Mouse (Mus musculus) liver, embryonic 12.5 days (tissue): ENCODE data around the gene Dgkb. TPM values are rescaled to one million over a fixed set of nuclear protein-coding genes. Genes with fewer than 3 reads are reported as not detected.

Experiments used
- ATAC-seq: fragments of 200-750 bp; cut with Nextera tagmentation; 2 replicates; pipeline ENCODE4 v1.8.0; 2017; ENCODE audit warnings: moderate number of reproducible peaks, mild to moderate bottlenecking, moderate library complexity
- H3K27ac ChIP-seq: fragments of 300-500 bp; sonication (generic); 2 replicates; pipeline ENCODE4 v1.5.1; 2016; ENCODE audit warnings: mild to moderate bottlenecking
- H3K27me3 ChIP-seq: fragments of 300-500 bp; sonication (generic); replicated peaks from 2 replicates; pipeline ENCODE4 v1.6.1; 2016; ENCODE audit warnings: mild to moderate bottlenecking, moderate library complexity
- H3K36me3 ChIP-seq: fragments of 300-500 bp; sonication (generic); 2 replicates; pipeline ENCODE4 v1.6.1; 2016; ENCODE audit warnings: mild to moderate bottlenecking, moderate library complexity
- H3K4me1 ChIP-seq: fragments of 300-500 bp; sonication (generic); 2 replicates; pipeline ENCODE4 v1.6.1; 2016
- H3K4me2 ChIP-seq: fragments of 300-500 bp; sonication (generic); 2 replicates; pipeline ENCODE4 v1.6.1; 2016; ENCODE audit warnings: mild to moderate bottlenecking, moderate library complexity
- H3K4me3 ChIP-seq: fragments of 300-500 bp; sonication (generic); 2 replicates; pipeline ENCODE4 v1.5.1; 2016; ENCODE audit warnings: mild to moderate bottlenecking, moderate library complexity
- H3K9ac ChIP-seq: fragments of 300-500 bp; sonication (generic); 2 replicates; pipeline ENCODE4 v1.6.1; 2016; ENCODE audit warnings: mild to moderate bottlenecking, moderate library complexity
- H3K9me3 ChIP-seq: fragments of 300-500 bp; sonication (generic); replicated peaks from 2 replicates; pipeline ENCODE4 v1.6.1; 2016; ENCODE audit warnings: mild to moderate bottlenecking, moderate library complexity
- WGBS: fragments of 180-500 bp; shearing (Covaris S2); methylation state at CpG from one replicate; pipeline ENCODE4 v1.1.7; 2016; ENCODE audit not compliant: insufficient replicate concordance; 5-methylcytosine and 5-hydroxymethylcytosine counted together
- polyA plus RNA-seq: library from polyadenylated mRNA; unstranded; fragments of >200 nt; fragmentation: Nextera tagmentation; extraction: Ambion mirVana; gene quantifications from 2 replicates; pipeline ENCODE4 v1.2.1, GENCODE M21; 2016

Gene Dgkb
- polyA plus RNA-seq, 1 experiment from 2014 or later = 0.07 TPM

DNA sequence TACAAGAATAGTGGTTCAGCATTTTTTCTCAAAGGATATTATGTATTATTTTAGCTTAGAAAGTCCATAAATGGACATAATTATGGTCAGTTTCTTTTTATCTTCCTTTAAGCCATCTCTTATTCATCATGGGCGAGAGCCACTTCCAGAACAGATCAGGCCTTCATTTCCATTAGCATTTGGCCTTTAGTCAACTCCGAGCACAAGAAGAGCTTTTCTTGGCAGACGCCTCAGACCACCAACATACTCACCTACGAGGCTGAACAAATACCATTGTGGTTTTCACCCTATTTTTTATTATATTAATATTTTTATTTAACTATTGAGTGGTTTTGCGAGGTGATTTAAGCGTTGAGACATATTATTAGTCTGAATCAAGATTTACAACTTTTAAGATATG is 759.6 kb downstream of the Dgkb start:
- Histone ChIP-seq H3K4me1 (no peaks in the 10 kb centered on the region), H3K27ac (no peak overlapping the region), H3K36me3 (no peaks in the 10 kb centered on the region), H3K4me2 (no peak overlapping the region), H3K4me3 (no peak overlapping the region), H3K9ac (no peak overlapping the region), H3K27me3 (no peaks in the 10 kb centered on the region), H3K9me3 (no peaks in the 10 kb centered on the region)
- WGBS = 57% methylated on average over 6 of the region's 6 CpGs
- no peak for ATAC-seq

- H3K36me3 ChIP-seq = no peaks in the 10 kb centered on the region
- 56% methylated on average over 5 of the region's 5 CpGs for WGBS
- H3K9me3 ChIP-seq = no peaks in the 10 kb centered on the region
- ATAC-seq = no peak
- no peak overlapping the region for H3K9ac ChIP-seq
- H3K27me3 ChIP-seq = no peaks in the 10 kb centered on the region
- H3K4me3 ChIP-seq = no peak overlapping the region
- H3K4me2 ChIP-seq = no peak overlapping the region
- no peaks in the 10 kb centered on the region for H3K4me1 ChIP-seq
- no peak overlapping the region for H3K27ac ChIP-seq
Observed at GRCm38 (mm10) chr12:38579191-38579817, 761.8 kb downstream of the Dgkb start.

GRCm38 (mm10) chr12:38586368-38586865 is 768.9 kb downstream of the Dgkb start:
- ATAC-seq = no peak
- no peak overlapping the region for H3K4me2 ChIP-seq
- no peaks in the 10 kb centered on the region for H3K36me3 ChIP-seq
- no peaks in the 10 kb centered on the region for H3K27me3 ChIP-seq
- H3K4me3 ChIP-seq = no peak overlapping the region
- H3K9ac ChIP-seq = no peak overlapping the region
- 52% methylated on average over 4 of the region's 4 CpGs for WGBS
- no peaks in the 10 kb centered on the region for H3K9me3 ChIP-seq
- H3K4me1 ChIP-seq = no peaks in the 10 kb centered on the region
- no peak overlapping the region for H3K27ac ChIP-seq

DNA sequence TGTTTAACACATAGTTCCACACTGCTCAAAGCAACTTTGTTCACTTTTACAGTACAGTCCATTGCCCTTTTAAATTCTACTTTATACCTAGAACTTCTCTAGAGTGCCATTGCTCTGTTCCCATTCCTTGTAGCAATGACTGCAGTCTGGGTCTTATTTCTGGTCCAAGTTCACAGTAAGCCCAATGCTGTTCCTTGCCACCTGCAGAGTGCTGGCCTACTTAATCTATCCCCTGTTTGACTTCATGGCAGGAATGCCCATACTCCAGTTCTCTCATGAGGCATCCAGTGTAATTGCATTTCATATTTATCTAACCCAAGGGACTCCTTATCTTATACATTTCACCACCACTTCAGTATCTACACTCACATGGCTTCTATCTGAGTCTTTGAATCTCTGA is 772.4 kb downstream of the Dgkb start:
- Histone ChIP-seq H3K27me3 (no peaks in the 10 kb centered on the region), H3K4me3 (no peak overlapping the region), H3K4me1 (no peaks in the 10 kb centered on the region), H3K36me3 (no peaks in the 10 kb centered on the region), H3K9me3 (no peaks in the 10 kb centered on the region), H3K27ac (no peak overlapping the region), H3K4me2 (no peak overlapping the region), H3K9ac (no peak overlapping the region)
- no peak for ATAC-seq

GRCm38 (mm10) chr12:38593653-38594052 is 776.1 kb downstream of the Dgkb start:
- Histone ChIP-seq H3K9ac (no peak overlapping the region), H3K4me1 (no peaks in the 10 kb centered on the region), H3K4me3 (no peak overlapping the region), H3K4me2 (no peak overlapping the region), H3K27me3 (no peaks in the 10 kb centered on the region), H3K36me3 (no peaks in the 10 kb centered on the region), H3K9me3 (no peaks in the 10 kb centered on the region), H3K27ac (no peak overlapping the region)
- WGBS = 89% methylated on average over 2 of the region's 2 CpGs
- no peak for ATAC-seq

DNA sequence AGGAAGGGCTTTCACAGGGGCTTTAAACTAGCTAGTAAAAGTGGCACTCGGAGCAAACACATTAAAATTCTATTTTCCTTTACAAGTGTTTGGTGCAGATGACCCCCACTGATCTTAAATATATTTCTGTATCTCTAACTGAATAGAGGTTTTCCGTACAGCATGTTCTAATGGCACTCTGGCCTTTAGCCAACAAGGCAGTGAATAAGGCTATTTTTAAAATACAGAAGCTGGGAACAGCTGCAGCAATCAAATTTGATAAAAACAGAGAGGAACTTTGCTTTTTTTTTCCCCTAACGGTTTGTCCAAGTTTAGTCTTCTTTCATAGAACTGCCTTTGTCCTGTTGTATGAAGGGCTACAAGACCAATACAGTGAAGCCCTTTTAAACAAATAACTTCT is 776.5 kb downstream of the Dgkb start:
- no peaks in the 10 kb centered on the region for H3K36me3 ChIP-seq
- H3K27ac ChIP-seq = no peak overlapping the region
- 44% methylated on average over 3 of the region's 3 CpGs for WGBS
- ATAC-seq = no peak
- H3K9ac ChIP-seq = no peak overlapping the region
- no peak overlapping the region for H3K4me3 ChIP-seq
- no peak overlapping the region for H3K4me2 ChIP-seq
- no peaks in the 10 kb centered on the region for H3K9me3 ChIP-seq
- H3K27me3 ChIP-seq = no peaks in the 10 kb centered on the region
- no peaks in the 10 kb centered on the region for H3K4me1 ChIP-seq

DNA sequence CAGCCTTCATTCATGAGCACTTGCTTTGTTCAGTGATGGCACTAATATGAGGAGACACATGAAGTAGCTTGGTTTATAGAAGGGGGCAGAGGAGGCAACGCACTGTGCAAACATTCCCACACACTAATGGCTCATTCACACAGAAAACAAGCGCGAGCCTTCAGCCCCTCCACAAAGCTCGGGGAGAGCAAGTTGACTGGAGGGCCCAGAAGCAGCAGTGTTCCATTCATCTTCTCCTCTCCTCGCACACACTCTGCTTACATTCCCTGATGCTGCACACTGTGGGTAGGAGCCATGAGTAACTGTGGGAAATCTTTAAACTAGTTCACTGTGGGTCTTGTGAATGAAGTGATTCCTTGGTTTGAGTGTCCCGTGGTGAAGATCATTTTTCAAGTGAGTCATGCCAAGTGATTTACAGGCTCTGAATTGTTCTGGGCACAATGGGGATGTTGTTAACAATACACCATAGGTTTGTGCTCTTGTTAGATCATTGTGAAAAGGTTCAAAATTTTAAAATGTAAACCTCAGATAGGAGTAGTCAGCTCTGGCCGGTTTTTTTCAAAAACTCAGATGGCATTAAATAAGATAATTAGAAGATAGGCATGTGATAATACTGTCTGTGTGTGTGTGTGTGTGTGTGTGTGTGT is 779.0 kb downstream of the Dgkb start:
- Histone ChIP-seq H3K27me3 (no peaks in the 10 kb centered on the region), H3K36me3 (no peaks in the 10 kb centered on the region), H3K4me1 (no peaks in the 10 kb centered on the region), H3K4me2 (no peak overlapping the region), H3K4me3 (no peak overlapping the region), H3K9me3 (no peaks in the 10 kb centered on the region), H3K27ac (no peak overlapping the region), H3K9ac (no peak overlapping the region)
- 59% methylated on average over 7 of the region's 7 CpGs for WGBS
- ATAC-seq = no peak

- H3K27ac ChIP-seq = no peak overlapping the region
- no peaks in the 10 kb centered on the region for H3K4me1 ChIP-seq
- no peak overlapping the region for H3K4me2 ChIP-seq
- no peaks in the 10 kb centered on the region for H3K27me3 ChIP-seq
- H3K36me3 ChIP-seq = no peaks in the 10 kb centered on the region
- H3K9me3 ChIP-seq = no peaks in the 10 kb centered on the region
- WGBS = 51% methylated on average over 2 of the region's 2 CpGs
- no peak for ATAC-seq
- H3K9ac ChIP-seq = no peak overlapping the region
- H3K4me3 ChIP-seq = no peak overlapping the region
Observed at GRCm38 (mm10) chr12:38598096-38598495, 780.6 kb downstream of the Dgkb start.

DNA sequence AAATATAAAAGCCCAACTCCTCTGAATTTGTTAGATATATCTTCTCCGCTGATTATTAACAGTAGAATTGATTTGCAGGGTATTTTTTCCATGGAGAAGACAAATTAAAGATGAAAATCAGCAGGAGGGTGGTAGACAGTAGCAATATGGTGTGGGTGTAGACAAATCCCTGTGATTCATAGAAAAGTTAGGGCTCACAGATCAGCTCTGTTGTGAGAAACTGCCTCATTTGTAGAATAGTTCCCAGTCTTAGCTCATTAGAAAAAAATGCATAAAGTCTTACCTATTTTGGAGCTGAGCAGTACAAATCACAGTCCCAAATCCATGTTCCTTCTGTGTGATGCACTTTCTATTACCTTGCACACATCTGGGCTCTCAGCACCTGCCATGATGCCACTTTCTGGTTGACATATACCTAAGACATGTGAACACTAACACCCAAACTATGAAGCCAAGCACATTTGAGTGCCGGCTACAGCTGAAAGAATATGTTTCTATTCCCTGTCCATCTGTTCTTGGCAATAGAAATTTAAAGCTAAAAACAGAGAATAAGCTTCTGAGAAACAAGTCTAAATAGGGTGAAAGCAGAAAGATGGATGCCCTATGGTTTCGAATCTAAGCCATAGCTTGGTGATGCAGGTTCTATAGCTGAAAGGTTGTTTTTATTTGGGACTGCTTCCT is 782.8 kb downstream of the Dgkb start:
- Histone ChIP-seq H3K9me3 (no peaks in the 10 kb centered on the region), H3K4me1 (no peaks in the 10 kb centered on the region), H3K4me2 (no peak overlapping the region), H3K27ac (no peak overlapping the region), H3K27me3 (no peaks in the 10 kb centered on the region), H3K9ac (no peak overlapping the region), H3K4me3 (no peak overlapping the region), H3K36me3 (no peaks in the 10 kb centered on the region)
- ATAC-seq = no peak
- WGBS = 68% methylated on average over 3 of the region's 3 CpGs

DNA sequence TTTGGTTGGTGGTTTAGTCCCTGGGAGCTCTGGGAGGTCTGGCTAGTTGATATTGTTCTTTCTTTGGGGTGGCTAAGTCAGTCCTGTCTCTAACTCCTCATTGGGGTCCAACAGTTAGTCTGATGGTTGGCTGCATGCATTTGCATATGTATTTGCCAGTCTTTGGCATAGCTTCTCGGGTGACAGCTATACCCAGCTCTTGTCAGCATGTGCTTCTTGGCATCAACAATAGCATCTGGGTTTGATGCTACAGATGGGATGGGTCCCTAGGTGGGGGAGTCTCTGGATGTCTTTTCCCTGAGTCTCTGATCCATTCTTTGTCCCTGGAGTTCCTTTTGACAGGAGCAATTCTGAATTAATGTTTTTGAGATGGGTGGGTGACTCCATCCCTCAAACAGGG is 790.6 kb downstream of the Dgkb start:
- WGBS = 54% methylated on average over 1 of the region's 1 CpGs
- H3K4me3 ChIP-seq = no peak overlapping the region
- no peaks in the 10 kb centered on the region for H3K27me3 ChIP-seq

DNA sequence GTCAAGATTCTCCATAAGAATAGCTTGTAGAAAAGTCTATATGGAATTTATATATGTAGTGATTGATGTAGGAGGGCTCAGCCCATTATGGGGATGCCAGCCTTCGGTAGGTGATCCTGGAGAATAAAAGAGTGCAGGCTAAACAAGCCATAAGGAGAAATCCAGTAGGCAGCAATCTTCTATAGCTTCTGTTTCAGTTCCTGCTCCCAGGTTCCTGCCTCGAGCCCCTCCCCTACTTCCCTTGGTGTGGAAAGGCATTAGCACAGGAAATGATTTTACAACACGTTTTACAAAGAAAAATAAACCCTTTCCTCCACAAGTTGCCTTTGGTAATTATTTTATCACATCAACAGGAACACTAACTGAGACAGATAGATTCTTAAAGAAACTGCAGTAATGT is 850.7 kb downstream of the Dgkb start:
- H3K9ac ChIP-seq = no peak overlapping the region
- no peak overlapping the region for H3K27ac ChIP-seq
- H3K9me3 ChIP-seq = no peaks in the 10 kb centered on the region
- no peak for ATAC-seq
- no peak overlapping the region for H3K4me3 ChIP-seq
- 33% methylated on average over 3 of the region's 3 CpGs for WGBS
- H3K36me3 ChIP-seq = no peaks in the 10 kb centered on the region
- H3K27me3 ChIP-seq = no peaks in the 10 kb centered on the region
- no peak overlapping the region for H3K4me2 ChIP-seq
- no peaks in the 10 kb centered on the region for H3K4me1 ChIP-seq

More for the DNA sequence above, 790.6 kb downstream of the Dgkb start:
- H3K27ac ChIP-seq = no peak overlapping the region
- H3K4me1 ChIP-seq = no peaks in the 10 kb centered on the region
- no peak overlapping the region for H3K9ac ChIP-seq
- no peak overlapping the region for H3K4me2 ChIP-seq
- no peaks in the 10 kb centered on the region for H3K9me3 ChIP-seq
- no peaks in the 10 kb centered on the region for H3K36me3 ChIP-seq
- ATAC-seq = no peak
